Comparison of ENCODE assay signal across 8 mouse cellular contexts in the genomic region with DNA sequence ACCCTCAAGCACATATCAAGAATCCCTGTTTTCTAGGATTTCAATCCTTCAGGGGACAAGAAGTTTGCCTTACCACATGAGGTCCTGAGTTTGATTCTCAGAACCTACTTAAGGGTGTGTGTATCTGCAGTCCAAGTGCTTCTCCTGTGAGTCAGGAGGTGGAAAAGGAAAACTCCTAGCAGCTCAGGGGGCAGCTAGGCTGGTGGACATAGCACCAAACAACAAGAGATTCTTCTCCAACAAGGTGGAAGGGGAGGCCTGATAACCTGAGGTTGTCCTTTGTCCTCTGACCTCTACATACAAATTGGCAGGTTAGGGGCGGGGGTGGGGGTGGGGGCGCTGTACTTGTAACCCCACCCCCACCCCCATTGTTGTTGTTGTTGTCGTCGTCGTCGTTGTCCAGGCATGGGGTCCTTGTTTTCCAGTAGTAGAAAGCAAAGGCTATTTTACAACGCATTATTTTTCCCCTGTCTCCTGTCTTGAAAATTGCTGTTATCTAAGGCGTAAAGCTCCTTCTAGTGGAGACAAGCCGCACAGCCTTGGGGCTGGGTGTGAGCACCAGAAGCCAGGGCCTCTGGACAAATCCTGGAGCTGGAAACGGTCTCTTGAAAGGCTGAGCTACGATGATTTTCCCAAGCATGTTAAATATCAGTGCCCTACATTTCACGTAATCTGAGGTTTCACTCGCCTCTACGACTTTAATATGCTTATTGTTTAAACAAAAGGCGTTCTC. TPM values are rescaled to one million over a fixed set of nuclear protein-coding genes. Genes with fewer than 3 reads are reported as not detected.
DNase-seq lines count a peak whose midpoint lies in the region; ATAC-seq lines count a peak whose summit lies in the region.

No protein-coding gene starts in this region.

- no peaks in the 10 kb centered on the region for H3K9me3 ChIP-seq in hindbrain, embryonic 12.5 days (replicated peaks)

- 2% methylated on average over 14 of the region's 15 CpGs for WGBS in hindbrain, embryonic 12.5 days

- peak; percentile 85 for ATAC-seq in hindbrain, embryonic 12.5 days (ENCODE audit: low FRiP score)

- peaks cover 3% of the 10 kb centered on the region for H3K4me1 ChIP-seq in hindbrain, embryonic 12.5 days

- no peaks in the 10 kb centered on the region for H3K36me3 ChIP-seq in hindbrain, embryonic 12.5 days

- H3K4me3 ChIP-seq in hindbrain, embryonic 12.5 days = peak overlapping the region; percentile 13; the same call in 1 of the 2 replicates

- 0 out of 2 replicates have a peak, but pooled peaks cover 4% of the 10 kb centered on the region for H3K27me3 ChIP-seq in hindbrain, embryonic 12.5 days

- peak overlapping the region; percentile 64 for H3K27ac ChIP-seq in hindbrain, embryonic 12.5 days

- peak; percentile 70 for DNase-seq in R1 (ENCODE audit: low read depth, low spot score)
- peak; percentile 85 for DNase-seq in cerebellum, postnatal 10 days
- DNase-seq in frontal cortex, postnatal 10 days (ENCODE audit: low spot score in 2 of 2) = peak; percentile 42 to 68
- DNase-seq in layer of hippocampus, postnatal 36 days = peak; percentile 64 to 65
- DNase-seq in lung, postnatal 25 days (ENCODE audit: low spot score) = peak; percentile 82
- DNase-seq in retina, postnatal 1 day = peak; percentile 89
- peak; percentile 16 for DNase-seq in urinary bladder, postnatal 10 days (ENCODE audit: low spot score)

- H3K4me2 ChIP-seq in hindbrain, embryonic 12.5 days (replicated peaks) = peak overlapping the region; percentile 39

- 0 out of 2 replicates have a peak overlapping the region, but pooled peaks have one; percentile 20 for H3K9ac ChIP-seq in hindbrain, embryonic 12.5 days

RNA-seq across cellular contexts. Expression of gene Klhl7, which starts 23.3 kb away (rescaled TPM):
- polyA plus RNA-seq in hindbrain, embryonic 12.5 days (2016; fragmentation: Nextera tagmentation; extraction: Ambion mirVana) = 113 and 124 TPM in 2 replicates
- total RNA-seq in layer of hippocampus, postnatal 36 days (2021) = 100 to 1,000 TPM in 1 of 2 experiments, 10 to 100 TPM in 1; 98.6 to 104 TPM

RNA-seq across cellular contexts. Expression of gene Fam126a, which starts 46.7 kb away (rescaled TPM):
- 49.5 and 50.0 TPM in 2 replicates for polyA plus RNA-seq in hindbrain, embryonic 12.5 days (2016; fragmentation: Nextera tagmentation; extraction: Ambion mirVana)
- 10 to 100 TPM; 28.1 to 28.7 TPM for total RNA-seq in layer of hippocampus, postnatal 36 days (2021)

Comparison
In these comparisons a context has a peak if more than half of its experiments do, and no peak if none do; other contexts are left out.
1. Peak in every context shown above with its lines: DNase-seq, ATAC-seq, H3K4me3 ChIP-seq and H3K27ac ChIP-seq.
2. DNase-seq: peak in every context shown above with its lines; median percentile 89 in retina, postnatal 1 day; 85 in cerebellum, postnatal 10 days; 82 in lung, postnatal 25 days; 70 in R1; 64 in layer of hippocampus, postnatal 36 days; 55 in frontal cortex, postnatal 10 days; 16 in urinary bladder, postnatal 10 days.